Mouse (Mus musculus) liver, embryonic 14.5 days (tissue): Measurements from ENCODE around the gene Sema6c. TPM values are rescaled to one million over a fixed set of nuclear protein-coding genes. Genes with fewer than 3 reads are reported as not detected.

ENCODE experiments used
- ATAC-seq: fragments of 200-750 bp; cut with Nextera tagmentation; 2 replicates; pipeline ENCODE4 v1.8.0; 2017; ENCODE audit warnings: moderate number of reproducible peaks, mild to moderate bottlenecking, moderate library complexity; ENCODE audit not compliant: insufficient read depth
- DNase-seq, 3 experiments: peaks; one replicate each; pipeline ENCODE4 v3.0.0-alpha.2; 2012 to 2013; ENCODE audit warnings: low read depth in 3 of 3, low spot score in 3 of 3
- H3K27ac ChIP-seq: fragments of 300-500 bp; sonication (generic); 2 replicates; pipeline ENCODE4 v1.5.1; 2014; ENCODE audit warnings: moderate library complexity, mild to moderate bottlenecking, control low read depth, inconsistent platforms
- H3K27me3 ChIP-seq: fragments of 300-500 bp; sonication (generic); 2 replicates; pipeline ENCODE4 v1.6.1; 2014; ENCODE audit warnings: mild to moderate bottlenecking, low read length, moderate library complexity; ENCODE audit not compliant: control insufficient read depth, insufficient read depth
- H3K36me3 ChIP-seq: fragments of 300-500 bp; sonication (generic); replicated peaks from 2 replicates; pipeline ENCODE4 v1.6.1; 2014; ENCODE audit warnings: low read depth; ENCODE audit not compliant: control insufficient read depth, insufficient read depth
- H3K4me1 ChIP-seq, 2 experiments: fragments of 200-500 bp in 1 of 2; fragments of 300-500 bp in 1 of 2; sonication (generic) in 1 of 2; replicated peaks; 2 replicates each; pipeline ENCODE4 v1.6.1; 2012 to 2014; ENCODE audit warnings: antibody characterized with exemption in 1 of 2, inconsistent platforms in 1 of 2, low read length in 1 of 2; ENCODE audit not compliant: control insufficient read depth in 2 of 2, insufficient read depth in 2 of 2
- H3K4me2 ChIP-seq: fragments of 300-500 bp; sonication (generic); 2 replicates; pipeline ENCODE4 v1.6.1; 2014; ENCODE audit warnings: low read depth, mild to moderate bottlenecking, control low read depth, moderate library complexity
- H3K4me3 ChIP-seq, 2 experiments: fragments of 200-500 bp in 1 of 2; fragments of 300-500 bp in 1 of 2; sonication (generic) in 1 of 2; 2 replicates each; pipeline ENCODE4 v1.5.1; 2012 to 2014; ENCODE audit warnings: low read depth in 2 of 2, low read length in 2 of 2, mild to moderate bottlenecking in 2 of 2, control low read depth in 1 of 2, inconsistent platforms in 1 of 2, moderate library complexity in 1 of 2; ENCODE audit not compliant: insufficient read depth in 1 of 2
- H3K9ac ChIP-seq: fragments of 300-500 bp; sonication (generic); replicated peaks from 2 replicates; pipeline ENCODE4 v1.6.1; 2014; ENCODE audit warnings: mild to moderate bottlenecking, control low read depth, moderate library complexity
- H3K9me3 ChIP-seq: fragments of 300-500 bp; sonication (generic); 2 replicates; pipeline ENCODE4 v1.6.1; 2016; ENCODE audit warnings: low read length, mixed read lengths; ENCODE audit not compliant: control insufficient read depth
- CTCF ChIP-seq: IDR thresholded peaks from 2 replicates; pipeline ENCODE4 v1.5.1; 2016; ENCODE audit warnings: antibody characterized with exemption, low read depth, control low read depth
- EP300 ChIP-seq: IDR thresholded peaks from 2 replicates; pipeline ENCODE4 v1.6.1; 2016; ENCODE audit warnings: antibody characterized with exemption, low read depth
- WGBS: fragments of 180-500 bp; shearing (Covaris S2); extraction: QIAGEN DNeasy Blood & Tissue Kit; methylation state at CpG from one replicate; pipeline ENCODE4 v1.1.7; 2014; ENCODE audit not compliant: insufficient replicate concordance; 5-methylcytosine and 5-hydroxymethylcytosine counted together
- polyA plus RNA-seq, 2 experiments: library from polyadenylated mRNA; depleted of rRNA in 1 of 2; stranded (reverse) in 1 of 2; unstranded in 1 of 2; fragments of >200 nt; fragmentation: Nextera tagmentation in 1 of 2; extraction: Ambion mirVana in 1 of 2; gene quantifications; 2 replicates each; pipeline versions ENCODE4 v1.2.1 to v1.2.3; 2012 to 2014

Gene Sema6c
- polyA plus RNA-seq, 2 experiments = 0.29 to 0.69 TPM

- Histone ChIP-seq H3K4me3 (peak overlapping the region; percentile 59 to 70), H3K36me3 (no peaks in the 10 kb centered on the region), H3K4me2 (peak overlapping the region; percentile 89), H3K27me3 (peaks cover 33% of the 10 kb centered on the region), H3K4me1 (peaks cover 0 to 4% of the 10 kb centered on the region in 2 experiments; a peak in 1 of 4 replicates), H3K9me3 (no peaks in the 10 kb centered on the region), H3K9ac (peak overlapping the region; percentile 15), H3K27ac (no peak overlapping the region)
- DNase-seq = no peak
- 11% methylated on average over 8 of the region's 8 CpGs for WGBS
- no peak for ATAC-seq
- TF ChIP-seq EP300 (no peak), CTCF (no peak)
These were observed 708 bp upstream of the Sema6c start for GRCm38 (mm10) chr3:95159511-95159986.

- DNase-seq = no peak
- Histone ChIP-seq H3K4me3 (peak overlapping the region; percentile 59 to 70), H3K4me1 (peaks cover 2 to 4% of the 10 kb centered on the region in 2 experiments; a peak in 2 of 4 replicates), H3K9me3 (no peaks in the 10 kb centered on the region), H3K27ac (no peak overlapping the region), H3K4me2 (peak overlapping the region; percentile 89), H3K36me3 (no peaks in the 10 kb centered on the region), H3K27me3 (peaks cover 33% of the 10 kb centered on the region), H3K9ac (no peak overlapping the region; the same call in 1 of the 2 replicates)
- TF ChIP-seq CTCF (no peak), EP300 (no peak)
- ATAC-seq = no peak
- 3% methylated on average over 30 of the region's 30 CpGs for WGBS
These were observed 839 bp downstream of the Sema6c start for GRCm38 (mm10) chr3:95161041-95161551.

GRCm38 (mm10) chr3:95161618-95162344 lies 1.5 kb downstream of the Sema6c start:
- ATAC-seq (no peak), DNase-seq (no peak)
- H3K4me3 ChIP-seq = peak overlapping the region in 1 of 2 experiments; percentile 59; a peak in 1 of 4 replicates
- H3K27ac ChIP-seq = no peak overlapping the region
- TF ChIP-seq CTCF = no peak
- TF ChIP-seq EP300 = no peak
- peak overlapping the region; percentile 89; the same call in 1 of the 2 replicates for H3K4me2 ChIP-seq
- no peak overlapping the region for H3K9ac ChIP-seq
- H3K36me3 ChIP-seq = no peaks in the 10 kb centered on the region
- H3K9me3 ChIP-seq = no peaks in the 10 kb centered on the region
- peaks cover 33% of the 10 kb centered on the region for H3K27me3 ChIP-seq
- WGBS = 15% methylated on average over 9 of the region's 9 CpGs
- H3K4me1 ChIP-seq = peaks cover 2 to 4% of the 10 kb centered on the region in 2 experiments; a peak in 2 of 4 replicates

GRCm38 (mm10) chr3:95162345-95162628 lies 2.0 kb downstream of the Sema6c start:
- Histone ChIP-seq H3K27me3 (peaks cover 33% of the 10 kb centered on the region), H3K4me1 (peaks cover 2 to 4% of the 10 kb centered on the region in 2 experiments; a peak in 2 of 4 replicates), H3K9me3 (no peaks in the 10 kb centered on the region), H3K4me3 (no peak overlapping the region), H3K4me2 (no peak overlapping the region), H3K27ac (no peak overlapping the region), H3K9ac (no peak overlapping the region), H3K36me3 (no peaks in the 10 kb centered on the region)
- no peak for DNase-seq
- WGBS = 66% methylated on average over 2 of the region's 2 CpGs
- ATAC-seq = no peak
- no peak for TF ChIP-seq EP300
- no peak for TF ChIP-seq CTCF

- Histone ChIP-seq H3K9ac (no peak overlapping the region), H3K9me3 (no peaks in the 10 kb centered on the region), H3K27me3 (peaks cover 33% of the 10 kb centered on the region), H3K27ac (no peak overlapping the region), H3K36me3 (no peaks in the 10 kb centered on the region), H3K4me1 (peaks cover 2 to 4% of the 10 kb centered on the region in 2 experiments; a peak in 2 of 4 replicates), H3K4me3 (no peak overlapping the region), H3K4me2 (no peak overlapping the region)
- WGBS = 55% methylated on average over 11 of the region's 11 CpGs
- TF ChIP-seq CTCF = no peak
- TF ChIP-seq EP300 = no peak
- DNase-seq = no peak
- ATAC-seq = no peak
These were observed 3.4 kb downstream of the Sema6c start for GRCm38 (mm10) chr3:95163419-95164255.
